Mouse (Mus musculus) bone marrow macrophage, adult 2 months (primary cell): Measurements from ENCODE around the gene Coro7. TPM values are rescaled to one million over a fixed set of nuclear protein-coding genes. Genes with fewer than 3 reads are reported as not detected.

Source experiments
- H3K27ac ChIP-seq: 2 replicates; pipeline ENCODE4 v1.5.1; 2012; ENCODE audit warnings: low read depth, low read length; ENCODE audit not compliant: insufficient read depth
- H3K4me1 ChIP-seq: 2 replicates; pipeline ENCODE4 v1.6.1; 2012; ENCODE audit warnings: low read length; ENCODE audit not compliant: control insufficient read depth, insufficient read depth
- H3K4me3 ChIP-seq: 2 replicates; pipeline ENCODE4 v1.5.1; 2012; ENCODE audit warnings: mild to moderate bottlenecking, low read length, moderate library complexity; ENCODE audit not compliant: insufficient read depth
- CTCF ChIP-seq: IDR thresholded peaks from 2 replicates; pipeline ENCODE4 v1.5.1; 2012; ENCODE audit warnings: low read depth, mild to moderate bottlenecking, low read length, moderate library complexity
- POLR2A ChIP-seq: IDR thresholded peaks from 2 replicates; pipeline ENCODE4 v1.6.1; 2012; ENCODE audit warnings: mild to moderate bottlenecking, low read depth, low read length, borderline replicate concordance
- polyA plus RNA-seq: library from polyadenylated mRNA; stranded (reverse); fragments of >200 nt; gene quantifications from 2 replicates; pipeline ENCODE4 v1.2.4, GENCODE M21; 2012; ENCODE audit not compliant: missing spikeins, insufficient read depth, insufficient read length

Coro7 gene
- polyA plus RNA-seq, 1 experiment = 110 TPM

DNA sequence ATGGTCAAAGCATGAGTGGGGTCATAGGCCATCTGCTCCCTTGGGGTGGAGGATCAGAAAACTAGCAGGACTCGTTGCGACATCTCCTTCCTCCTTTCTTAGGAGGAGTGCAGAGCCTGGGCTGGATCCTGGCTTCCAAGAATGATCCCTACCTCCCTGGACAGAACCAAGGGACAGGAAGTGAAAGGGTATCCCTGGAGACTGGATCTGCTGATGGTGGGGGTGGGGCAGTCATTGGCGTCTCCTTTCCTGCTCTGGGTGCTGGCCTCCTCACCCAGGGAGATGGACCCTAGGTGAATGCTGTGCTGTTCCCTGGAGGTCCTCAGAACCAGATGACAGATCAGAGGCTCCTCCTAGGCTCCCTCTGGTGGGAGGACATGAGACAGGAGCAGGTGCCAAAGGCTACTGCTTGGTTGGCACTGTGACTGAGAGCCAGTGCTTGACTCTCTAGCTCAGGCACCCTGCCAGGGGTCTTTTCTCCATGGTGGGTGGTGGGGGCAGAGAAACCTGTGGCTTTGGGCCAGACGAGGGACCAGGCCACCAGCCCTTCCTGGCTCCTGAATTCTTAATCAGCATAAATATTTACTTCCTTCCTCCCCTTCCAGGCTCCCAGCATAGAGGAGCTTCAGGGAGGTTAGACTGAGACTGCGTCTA lies 73.0 kb downstream of the Coro7 start:
- Histone ChIP-seq H3K4me1 (peaks cover 14% of the 10 kb centered on the region), H3K4me3 (no peak overlapping the region), H3K27ac (no peak overlapping the region)
- TF ChIP-seq POLR2A = no peak
- TF ChIP-seq CTCF = peak; percentile 46

DNA sequence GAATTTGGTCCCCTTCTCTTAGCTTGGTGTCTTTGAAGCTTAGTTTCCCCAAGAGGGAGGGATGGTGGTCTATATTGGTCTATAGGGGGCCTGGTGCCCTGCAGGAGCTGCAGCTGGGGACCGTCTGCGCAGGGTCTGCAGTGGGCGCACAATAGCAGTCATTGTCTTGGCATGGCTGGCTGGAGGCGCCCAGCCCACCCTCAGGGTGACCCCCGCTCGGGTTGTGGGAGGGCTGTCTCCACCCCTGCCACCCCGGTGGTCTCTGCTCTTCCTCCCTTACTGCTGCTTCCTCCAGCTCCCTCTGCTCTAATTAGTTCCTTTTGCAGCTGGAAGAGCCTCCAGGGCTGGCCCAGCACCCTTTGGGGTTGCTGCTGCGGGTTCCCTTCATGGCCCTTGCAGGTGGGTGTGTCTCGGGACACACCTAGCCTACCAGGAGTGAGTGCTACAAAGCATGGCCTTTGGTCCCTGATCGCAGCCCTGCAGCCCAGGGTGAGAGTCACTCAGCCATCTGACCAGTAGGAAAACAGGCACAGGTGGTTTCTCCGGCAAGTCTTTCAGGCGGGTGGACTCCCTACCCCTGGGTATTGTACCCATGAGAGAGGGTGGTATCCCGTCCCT lies 74.0 kb downstream of the Coro7 start:
- no peak for TF ChIP-seq CTCF
- TF ChIP-seq POLR2A = no peak
- Histone ChIP-seq H3K4me1 (peaks cover 14% of the 10 kb centered on the region), H3K27ac (no peak overlapping the region)

DNA sequence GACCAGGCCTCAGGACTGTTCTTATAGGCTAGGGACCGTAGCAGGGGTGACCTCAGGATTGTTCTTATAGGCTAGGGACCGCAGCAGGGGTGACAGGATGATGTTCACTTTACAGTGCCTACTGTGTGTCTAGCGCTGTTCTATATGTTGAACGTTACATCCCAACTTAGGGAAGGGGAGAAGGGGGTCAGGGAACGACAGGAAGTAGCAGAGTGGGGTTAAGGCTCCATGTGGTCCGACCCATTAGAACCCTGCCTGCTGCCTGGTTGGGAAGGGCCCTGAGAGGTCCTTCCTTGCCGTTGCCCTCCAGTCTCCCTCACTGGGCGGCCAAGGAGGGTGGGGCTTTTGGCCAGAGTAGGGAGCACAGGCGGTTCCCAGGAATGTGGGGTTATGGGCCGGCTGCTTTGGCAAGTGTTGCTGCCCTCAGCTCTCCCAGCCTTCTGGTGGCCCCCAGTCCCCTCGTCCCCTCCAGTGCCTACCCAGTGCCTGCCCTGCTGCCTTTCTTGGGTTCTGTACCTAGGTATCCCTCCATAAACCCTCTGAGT lies 75.2 kb downstream of the Coro7 start:
- Histone ChIP-seq H3K27ac (no peak overlapping the region), H3K4me3 (no peak overlapping the region), H3K4me1 (peaks cover 14% of the 10 kb centered on the region)
- no peak for TF ChIP-seq POLR2A
- no peak for TF ChIP-seq CTCF

More for the DNA sequence above, 74.0 kb downstream of the Coro7 start:
- H3K4me3 ChIP-seq = no peak overlapping the region

DNA sequence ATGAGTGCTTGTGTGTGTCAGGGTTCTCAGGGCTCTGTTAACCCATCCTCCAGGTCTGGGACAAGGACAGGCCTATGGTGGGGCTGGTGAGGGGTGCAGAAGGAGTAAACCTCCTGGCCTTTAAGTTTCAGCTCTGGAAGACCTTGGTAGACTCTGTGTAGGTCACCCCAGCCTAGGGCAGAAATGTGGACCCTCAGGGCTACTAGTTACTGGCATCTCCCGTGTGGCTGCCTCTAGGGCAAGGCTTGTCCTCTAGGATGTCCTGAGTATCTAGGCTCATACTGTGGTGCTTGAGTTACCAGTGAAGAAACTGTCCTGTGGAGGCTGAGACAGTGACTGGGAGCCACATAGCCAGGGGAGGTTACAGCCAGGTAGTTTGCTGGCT lies 76.1 kb downstream of the Coro7 start:
- no peak overlapping the region for H3K4me3 ChIP-seq
- no peak overlapping the region for H3K27ac ChIP-seq
- peaks cover 14% of the 10 kb centered on the region for H3K4me1 ChIP-seq
- TF ChIP-seq POLR2A = no peak
- TF ChIP-seq CTCF = no peak

DNA sequence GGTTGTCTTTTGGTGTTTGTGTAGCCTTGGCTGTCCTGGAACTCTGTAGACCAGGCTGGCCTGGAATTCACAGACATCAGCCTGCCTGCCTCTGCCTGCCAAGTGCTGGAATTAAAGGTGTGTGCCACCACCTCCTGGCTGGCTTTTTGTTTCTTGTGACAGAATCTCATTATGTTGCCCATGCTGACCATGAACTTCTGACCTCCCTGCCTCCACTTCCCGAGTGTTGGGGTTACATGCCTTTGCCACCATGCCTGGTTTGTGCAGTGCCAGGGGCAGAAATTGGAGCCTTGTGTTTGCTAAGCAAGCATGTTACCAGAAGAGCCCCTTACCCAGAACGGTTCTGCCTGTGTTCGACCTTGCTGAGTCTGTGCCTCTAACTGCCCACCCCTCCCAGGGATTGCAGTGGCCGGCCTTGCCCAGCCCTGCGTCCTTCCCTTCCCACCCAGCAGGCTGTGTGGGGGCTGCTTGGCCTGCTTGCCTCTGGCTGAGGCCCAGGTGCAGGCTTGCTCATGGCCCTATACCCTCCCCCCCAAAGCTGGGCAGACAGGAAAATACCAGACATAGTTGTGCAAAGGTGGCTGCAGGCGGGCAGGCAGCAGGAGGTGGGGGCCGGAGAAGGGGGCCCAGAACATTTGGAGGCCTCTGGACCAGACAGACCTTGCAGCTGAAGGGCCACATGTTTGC lies 76.7 kb downstream of the Coro7 start:
- H3K4me3 ChIP-seq = no peak overlapping the region
- H3K4me1 ChIP-seq = peaks cover 14% of the 10 kb centered on the region
- H3K27ac ChIP-seq = no peak overlapping the region
- no peak for TF ChIP-seq POLR2A
- no peak for TF ChIP-seq CTCF

DNA sequence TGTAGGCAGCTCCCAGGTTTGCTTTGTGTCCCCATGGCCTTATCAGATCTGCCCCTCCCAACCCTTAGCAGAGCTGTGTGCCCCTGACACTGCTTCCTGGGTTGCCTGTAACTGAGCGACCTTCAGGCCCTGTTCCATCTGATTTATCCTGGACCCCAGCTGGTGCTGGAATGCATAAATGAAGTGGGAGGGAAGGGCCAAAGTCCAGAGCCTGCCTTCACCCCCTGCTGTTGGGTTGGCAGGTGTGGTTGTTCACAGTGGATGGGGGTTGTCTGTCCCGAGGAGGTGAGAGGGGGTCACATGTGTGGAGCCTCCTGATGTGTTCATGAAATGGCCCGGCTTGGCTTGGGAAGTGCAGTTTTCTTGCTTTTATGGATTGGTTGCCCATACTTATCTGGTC lies 77.4 kb downstream of the Coro7 start:
- Histone ChIP-seq H3K27ac (no peak overlapping the region), H3K4me3 (no peak overlapping the region), H3K4me1 (peaks cover 14% of the 10 kb centered on the region)
- TF ChIP-seq POLR2A = no peak
- TF ChIP-seq CTCF = no peak

DNA sequence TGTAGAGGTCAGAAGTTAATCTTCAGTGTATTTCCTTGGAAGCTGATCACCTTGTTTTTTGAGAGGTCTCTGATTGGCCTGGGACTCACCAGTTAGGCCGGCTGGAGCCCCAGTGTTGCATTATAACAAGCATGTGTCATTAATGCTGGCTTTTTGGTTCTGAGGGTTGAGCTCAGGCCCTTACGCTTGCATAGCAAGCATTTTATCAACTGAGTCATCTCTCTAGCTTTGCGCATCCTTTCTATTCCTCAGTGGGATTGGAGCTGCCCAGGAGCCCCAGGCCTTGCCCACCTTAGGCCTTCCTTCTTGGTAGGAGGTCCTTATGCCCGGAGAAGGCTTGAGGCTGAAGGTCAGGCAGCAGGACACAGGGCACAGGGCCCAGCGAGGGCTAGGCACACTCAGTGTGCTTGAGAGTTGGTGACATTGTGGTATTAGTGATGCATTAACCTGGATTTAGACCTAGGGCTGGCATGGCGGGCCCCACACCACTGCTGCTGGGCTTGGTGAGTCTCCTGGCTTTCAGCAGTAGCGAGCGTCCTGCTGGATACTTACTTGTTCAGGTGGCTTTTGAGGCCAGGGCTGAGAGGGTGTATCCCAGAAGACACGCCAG lies 78.8 kb downstream of the Coro7 start:
- TF ChIP-seq CTCF (no peak), POLR2A (no peak)
- Histone ChIP-seq H3K27ac (no peak overlapping the region), H3K4me3 (no peak overlapping the region), H3K4me1 (peaks cover 1% of the 10 kb centered on the region; the same call in 1 of the 2 replicates)

DNA sequence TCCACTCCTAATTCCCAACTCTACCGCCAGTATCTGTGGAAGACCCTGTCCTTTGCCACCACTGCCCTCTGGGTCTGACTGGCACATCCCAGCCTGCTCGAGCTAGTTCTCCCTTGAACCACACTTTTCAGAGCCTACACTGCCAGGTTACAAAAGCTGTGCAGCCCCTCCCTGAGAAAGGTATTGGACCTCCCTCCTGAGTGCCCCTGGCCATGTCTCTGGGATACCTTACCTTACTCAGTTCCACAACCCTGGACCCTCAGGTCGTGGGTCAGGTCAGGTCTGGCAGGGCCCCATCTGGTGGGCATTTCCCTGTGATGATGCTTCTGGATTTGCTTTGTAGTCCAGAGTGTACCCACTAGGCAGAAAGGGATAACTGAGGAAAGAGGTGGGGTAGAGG lies 80.0 kb downstream of the Coro7 start:
- no peak overlapping the region for H3K4me3 ChIP-seq
- H3K27ac ChIP-seq = no peak overlapping the region
- TF ChIP-seq CTCF (no peak), POLR2A (no peak)
- no peaks in the 10 kb centered on the region for H3K4me1 ChIP-seq

DNA sequence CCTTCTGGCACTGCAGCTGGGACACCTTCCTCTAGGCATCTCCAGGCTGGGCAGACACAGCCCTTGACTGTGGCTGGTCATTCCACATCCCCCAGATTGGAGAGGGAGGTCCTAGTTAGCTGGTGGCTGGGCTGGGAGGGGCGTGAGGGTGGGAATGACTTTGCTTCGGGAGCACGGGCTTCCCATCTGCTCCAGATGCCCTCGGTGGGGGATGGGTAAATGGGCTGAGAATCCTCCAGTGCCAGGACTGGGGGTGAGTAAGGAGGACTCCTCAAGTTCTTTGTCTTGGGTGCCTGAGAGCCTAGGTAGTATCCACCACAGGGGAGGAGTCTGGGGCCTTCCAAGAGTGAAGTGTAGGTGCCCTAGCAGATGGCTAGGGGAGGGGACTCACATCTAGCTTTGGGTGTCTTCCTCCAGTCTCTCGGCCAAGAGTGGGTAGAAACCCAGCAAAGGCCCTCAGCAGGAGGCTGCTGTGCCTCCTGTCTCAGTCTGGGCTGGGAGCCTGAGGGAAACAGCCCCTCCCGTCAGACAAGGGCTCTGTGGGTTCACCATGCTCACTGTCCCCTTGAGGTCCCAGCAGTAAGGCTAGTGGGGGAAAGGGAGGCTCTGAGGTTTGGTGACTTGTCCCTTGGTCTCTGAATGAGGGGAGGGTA lies 80.6 kb downstream of the Coro7 start:
- Histone ChIP-seq H3K27ac (no peak overlapping the region), H3K4me1 (no peaks in the 10 kb centered on the region), H3K4me3 (no peak overlapping the region)
- TF ChIP-seq POLR2A (no peak), CTCF (no peak)
